Comparison of ENCODE assay signal across 8 mouse cellular contexts in genomic region chr9:106417841-106418625, GRCm38 (mm10). TPM values are rescaled to one million over a fixed set of nuclear protein-coding genes. Genes with fewer than 3 reads are reported as not detected.
A peak's percentile ranks its signal among the peaks of the same experiment; 100 is the strongest.
DNase-seq lines count a peak whose midpoint lies in the region; ATAC-seq lines count a peak whose summit lies in the region.

No protein-coding gene starts in this region.

- no peaks in the 10 kb centered on the region; the same call in 1 of the 2 replicates for H3K27me3 ChIP-seq in forebrain, embryonic 16.5 days (replicated peaks; ENCODE audit: control insufficient read depth, insufficient read depth, low read length)
- H3K27me3 ChIP-seq in liver, embryonic 15.5 days = peaks cover 47% of the 10 kb centered on the region
- peaks cover 4% of the 10 kb centered on the region; the same call in 1 of the 2 replicates for H3K27me3 ChIP-seq in neural tube, embryonic 13.5 days

- H3K9me3 ChIP-seq in forebrain, embryonic 16.5 days (ENCODE audit: control insufficient read depth, low read length) = no peaks in the 10 kb centered on the region
- no peaks in the 10 kb centered on the region for H3K9me3 ChIP-seq in liver, embryonic 15.5 days (replicated peaks)
- H3K9me3 ChIP-seq in neural tube, embryonic 13.5 days = no peaks in the 10 kb centered on the region

- no peaks in the 10 kb centered on the region for H3K36me3 ChIP-seq in forebrain, embryonic 16.5 days (ENCODE audit: control insufficient read depth, insufficient read depth)
- H3K36me3 ChIP-seq in liver, embryonic 15.5 days (replicated peaks) = no peaks in the 10 kb centered on the region
- no peaks in the 10 kb centered on the region for H3K36me3 ChIP-seq in neural tube, embryonic 13.5 days

- peak overlapping the region; percentile 36 for H3K4me3 ChIP-seq in forebrain, embryonic 16.5 days (replicated peaks; ENCODE audit: low read length)
- H3K4me3 ChIP-seq in liver, embryonic 15.5 days (replicated peaks) = no peak overlapping the region; the same call in 1 of the 2 replicates
- peak overlapping the region; percentile 31 for H3K4me3 ChIP-seq in neural tube, embryonic 13.5 days

- WGBS in forebrain, embryonic 16.5 days = 12% methylated on average over 29 of the region's 29 CpGs
- 19% methylated on average over 29 of the region's 29 CpGs for whole genome bisulfite sequencing in liver, embryonic 15.5 days (ENCODE audit: insufficient replicate concordance)
- 19% methylated on average over 29 of the region's 29 CpGs for WGBS in neural tube, embryonic 13.5 days

- H3K27ac ChIP-seq in forebrain, embryonic 16.5 days (ENCODE audit: low read length) = peak overlapping the region; percentile 62
- H3K27ac ChIP-seq in liver, embryonic 15.5 days (replicated peaks) = no peak overlapping the region
- H3K27ac ChIP-seq in neural tube, embryonic 13.5 days (replicated peaks) = no peak overlapping the region

- H3K4me1 ChIP-seq in forebrain, embryonic 16.5 days (replicated peaks; ENCODE audit: control insufficient read depth, insufficient read depth, low read length) = peaks cover 28% of the 10 kb centered on the region
- peaks cover 21% of the 10 kb centered on the region for H3K4me1 ChIP-seq in liver, embryonic 15.5 days (replicated peaks)
- peaks cover 34% of the 10 kb centered on the region for H3K4me1 ChIP-seq in neural tube, embryonic 13.5 days (replicated peaks)

- peak; percentile 64 for DNase-seq in CD4-positive, CD25-positive, alpha-beta regulatory T cell, adult 2 months (ENCODE audit: low read depth, low spot score)
- peak; percentile 70 for DNase-seq in cerebellum, adult 11 months
- DNase-seq in heart, postnatal 14 days = peak; percentile 88 to 90
- peak; percentile 91 for DNase-seq in layer of hippocampus, adult 11-12 months (ENCODE audit: low spot score)
- DNase-seq in thymus, postnatal 4 days = peak; percentile 67

- H3K9ac ChIP-seq in forebrain, embryonic 16.5 days (replicated peaks; ENCODE audit: low read depth, low read length) = peak overlapping the region; percentile 62
- H3K9ac ChIP-seq in liver, embryonic 15.5 days = 0 out of 2 replicates have a peak overlapping the region, but pooled peaks have one; percentile 11
- peak overlapping the region; percentile 62 for H3K9ac ChIP-seq in neural tube, embryonic 13.5 days

- H3K4me2 ChIP-seq in forebrain, embryonic 16.5 days (ENCODE audit: low read length) = peak overlapping the region; percentile 72
- peak overlapping the region; percentile 44; the same call in 1 of the 2 replicates for H3K4me2 ChIP-seq in liver, embryonic 15.5 days
- H3K4me2 ChIP-seq in neural tube, embryonic 13.5 days = peak overlapping the region; percentile 62

- peak; percentile 83 for ATAC-seq in forebrain, embryonic 16.5 days
- no peak for ATAC-seq in liver, embryonic 15.5 days (ENCODE audit: insufficient read depth)
- ATAC-seq in neural tube, embryonic 13.5 days (ENCODE audit: low read depth) = peak; percentile 63

- intact Hi-C loops in heart, postnatal 14 days (cut with DNase I) = loop anchor here (1.0 kb wide), 1 partner anchor 12 kb away; no protein-coding TSS in a partner anchor

RNA-seq across cellular contexts. Expression of gene Rpl29, which starts 11.2 kb away (rescaled TPM):
- polyA plus RNA-seq in forebrain, embryonic 16.5 days (2015; fragmentation: Nextera tagmentation; extraction: Ambion mirVana) = 564 and 591 TPM in 2 replicates
- 100 to 1,000 TPM; 307 to 348 TPM for total RNA-seq in heart, postnatal 14 days (2021)
- polyA plus RNA-seq in liver, embryonic 15.5 days (2015; fragmentation: Nextera tagmentation; extraction: Ambion mirVana) = 454 and 516 TPM in 2 replicates
- polyA plus RNA-seq in neural tube, embryonic 13.5 days (2015; fragmentation: Nextera tagmentation; extraction: Ambion mirVana) = 576 and 729 TPM in 2 replicates

RNA-seq across cellular contexts. Expression of gene Acy1, which starts 20.1 kb away (rescaled TPM):
- 31.5 and 31.7 TPM in 2 replicates for polyA plus RNA-seq in forebrain, embryonic 16.5 days (2015; fragmentation: Nextera tagmentation; extraction: Ambion mirVana)
- 10 to 100 TPM; 16.2 to 18.9 TPM for total RNA-seq in heart, postnatal 14 days (2021)
- 32.4 and 35.5 TPM in 2 replicates for polyA plus RNA-seq in liver, embryonic 15.5 days (2015; fragmentation: Nextera tagmentation; extraction: Ambion mirVana)
- polyA plus RNA-seq in neural tube, embryonic 13.5 days (2015; fragmentation: Nextera tagmentation; extraction: Ambion mirVana) = 27.9 and 31.0 TPM in 2 replicates

RNA-seq across cellular contexts. Expression of gene Abhd14b, which starts 29.2 kb away (rescaled TPM):
- polyA plus RNA-seq in forebrain, embryonic 16.5 days (2015; fragmentation: Nextera tagmentation; extraction: Ambion mirVana) = 6.2 and 7.7 TPM in 2 replicates
- 1 to 10 TPM; 6.8 to 8.9 TPM for total RNA-seq in heart, postnatal 14 days (2021)
- 29.0 and 36.4 TPM in 2 replicates for polyA plus RNA-seq in liver, embryonic 15.5 days (2015; fragmentation: Nextera tagmentation; extraction: Ambion mirVana)
- polyA plus RNA-seq in neural tube, embryonic 13.5 days (2015; fragmentation: Nextera tagmentation; extraction: Ambion mirVana) = 5.9 and 6.9 TPM in 2 replicates

RNA-seq across cellular contexts. Expression of gene Abhd14a, which starts 29.4 kb away (rescaled TPM):
- 72.3 and 81.9 TPM in 2 replicates for polyA plus RNA-seq in forebrain, embryonic 16.5 days (2015; fragmentation: Nextera tagmentation; extraction: Ambion mirVana)
- 10 to 100 TPM; 21.9 to 22.0 TPM for total RNA-seq in heart, postnatal 14 days (2021)
- polyA plus RNA-seq in liver, embryonic 15.5 days (2015; fragmentation: Nextera tagmentation; extraction: Ambion mirVana) = 20.2 and 22.0 TPM in 2 replicates
- polyA plus RNA-seq in neural tube, embryonic 13.5 days (2015; fragmentation: Nextera tagmentation; extraction: Ambion mirVana) = 49.7 and 57.4 TPM in 2 replicates

RNA-seq across cellular contexts. Expression of gene Pcbp4, which starts 35.1 kb away (rescaled TPM):
- polyA plus RNA-seq in forebrain, embryonic 16.5 days (2015; fragmentation: Nextera tagmentation; extraction: Ambion mirVana) = 221 and 249 TPM in 2 replicates
- total RNA-seq in heart, postnatal 14 days (2021) = 10 to 100 TPM; 62.4 to 68.8 TPM
- 7.4 and 9.1 TPM in 2 replicates for polyA plus RNA-seq in liver, embryonic 15.5 days (2015; fragmentation: Nextera tagmentation; extraction: Ambion mirVana)
- 257 and 262 TPM in 2 replicates for polyA plus RNA-seq in neural tube, embryonic 13.5 days (2015; fragmentation: Nextera tagmentation; extraction: Ambion mirVana)

Comparison
In these comparisons a context has a peak if more than half of its experiments do, and no peak if none do; other contexts are left out.
1. H3K9ac ChIP-seq: peak in every context shown above with its lines; median percentile 62 in forebrain, embryonic 16.5 days; 62 in neural tube, embryonic 13.5 days; 11 in liver, embryonic 15.5 days.